Mouse (Mus musculus) gastrocnemius, postnatal 10 days (tissue): ENCODE data around the gene Rras. TPM values are rescaled to one million over a fixed set of nuclear protein-coding genes. Genes with fewer than 3 reads are reported as not detected.
A peak's percentile ranks its signal among the peaks of the same experiment; 100 is the strongest.

Experiments
- DNase-seq: peaks from one replicate; pipeline ENCODE4 v3.0.0; 2021; ENCODE audit warnings: mixed read lengths
- total RNA-seq, 2 experiments: library from RNA; stranded (reverse); gene quantifications; 2 replicates each; pipeline ENCODE4 v1.2.3; 2021

Rras gene
- total RNA-seq, 2 experiments from 2014 or later, result 75.5 to 80.6 TPM

DNA sequence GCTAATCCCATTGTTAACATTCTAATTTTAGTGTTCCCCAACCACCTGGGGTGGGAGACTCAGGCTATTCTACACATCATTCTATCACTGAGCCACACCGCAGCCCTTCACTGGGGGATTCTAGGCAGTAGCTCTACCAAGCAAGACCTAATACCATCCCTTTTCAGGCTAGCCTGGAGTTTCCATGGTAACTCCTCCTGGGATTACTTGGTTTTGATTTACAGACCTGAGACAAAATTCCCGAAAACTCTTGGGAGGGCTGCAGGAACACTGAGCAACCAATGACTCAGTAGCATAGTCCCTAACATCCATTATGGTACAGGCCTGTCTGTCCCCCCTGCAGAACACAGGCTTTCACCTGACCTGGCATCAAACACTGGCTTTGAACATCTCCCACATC lies 8.5 kb downstream of the Rras start:
- DNase-seq, result no peak

- DNase-seq, result no peak
Observed at GRCm38 (mm10) chr7:45027761-45028160, 10.0 kb downstream of the Rras start.

GRCm38 (mm10) chr7:45028351-45028750 lies 10.6 kb downstream of the Rras start:
- no peak for DNase-seq

DNA sequence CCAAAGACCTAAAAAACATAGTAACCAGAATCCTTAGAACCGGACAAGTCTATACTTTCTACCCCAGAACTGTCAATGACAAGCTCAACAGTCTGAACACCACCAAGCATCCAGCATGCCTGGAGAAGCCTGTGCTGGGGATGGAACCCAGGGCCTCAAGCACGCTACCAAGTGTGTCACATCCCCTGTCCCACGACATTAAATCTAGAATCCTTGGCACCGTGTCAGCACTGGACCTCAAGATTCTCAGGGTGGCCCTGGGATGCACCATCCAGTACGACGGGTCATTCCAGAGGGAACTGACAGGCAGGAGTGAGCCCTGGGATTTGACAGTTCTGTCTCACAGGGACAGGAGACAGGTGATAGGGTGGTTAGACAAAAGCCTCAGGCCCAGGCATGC lies 12.2 kb downstream of the Rras start:
- DNase-seq, result no peak

DNA sequence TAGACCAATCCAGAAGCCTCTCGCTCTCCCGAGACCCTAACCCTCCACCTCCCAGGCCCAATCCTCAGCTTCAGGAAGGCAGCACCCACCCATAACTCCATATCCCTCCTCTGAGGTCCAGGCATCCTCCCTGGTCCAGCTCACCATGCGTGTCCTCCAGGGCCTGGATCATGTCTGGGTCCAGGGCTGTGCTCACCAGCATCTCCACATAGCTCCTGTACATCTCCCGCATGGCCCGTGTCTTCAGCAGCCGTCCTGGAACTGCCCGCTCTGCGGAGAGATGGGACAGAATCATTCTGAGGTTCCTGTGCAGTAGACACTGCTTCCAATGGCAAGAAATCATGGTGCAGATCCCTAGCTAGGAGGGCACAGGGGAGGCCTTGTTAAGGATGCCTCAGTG lies 13.1 kb downstream of the Rras start:
- no peak for DNase-seq

DNA sequence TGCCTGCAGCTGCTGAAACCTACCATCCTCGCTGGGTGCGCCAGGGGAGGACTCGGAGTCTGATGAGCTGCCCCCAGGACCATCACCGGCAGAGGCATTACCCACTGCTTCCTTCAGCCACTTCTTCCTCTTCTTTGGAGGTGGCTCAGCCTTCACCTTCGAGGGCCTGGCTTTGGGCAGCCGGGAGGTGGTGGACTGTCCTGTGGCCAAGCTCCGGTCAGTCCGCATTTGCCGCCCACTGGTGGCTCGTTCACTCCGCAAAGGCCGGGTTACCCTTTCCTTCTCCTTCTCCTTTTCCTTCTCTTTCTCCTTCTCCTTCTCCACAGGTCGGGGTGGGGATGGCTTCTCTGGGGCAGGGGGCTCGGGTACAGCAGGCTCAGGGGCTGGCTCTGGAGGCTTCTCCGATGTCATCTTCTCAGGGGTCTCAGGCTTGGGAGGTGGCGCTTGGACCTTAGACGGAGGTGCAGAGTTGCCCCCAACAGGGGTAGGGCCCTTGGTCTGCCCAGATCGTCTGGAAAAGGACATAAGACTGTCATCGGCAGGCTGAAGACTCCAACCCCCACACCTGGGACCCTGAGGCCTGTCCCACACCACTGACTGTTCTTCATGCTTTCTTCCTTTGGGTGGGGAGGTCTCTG lies 16.1 kb downstream of the Rras start:
- no peak for DNase-seq

- DNase-seq, result no peak
Observed at GRCm38 (mm10) chr7:45035631-45036030, 17.9 kb downstream of the Rras start.

GRCm38 (mm10) chr7:45036702-45037101 lies 18.9 kb downstream of the Rras start:
- no peak for DNase-seq

DNA sequence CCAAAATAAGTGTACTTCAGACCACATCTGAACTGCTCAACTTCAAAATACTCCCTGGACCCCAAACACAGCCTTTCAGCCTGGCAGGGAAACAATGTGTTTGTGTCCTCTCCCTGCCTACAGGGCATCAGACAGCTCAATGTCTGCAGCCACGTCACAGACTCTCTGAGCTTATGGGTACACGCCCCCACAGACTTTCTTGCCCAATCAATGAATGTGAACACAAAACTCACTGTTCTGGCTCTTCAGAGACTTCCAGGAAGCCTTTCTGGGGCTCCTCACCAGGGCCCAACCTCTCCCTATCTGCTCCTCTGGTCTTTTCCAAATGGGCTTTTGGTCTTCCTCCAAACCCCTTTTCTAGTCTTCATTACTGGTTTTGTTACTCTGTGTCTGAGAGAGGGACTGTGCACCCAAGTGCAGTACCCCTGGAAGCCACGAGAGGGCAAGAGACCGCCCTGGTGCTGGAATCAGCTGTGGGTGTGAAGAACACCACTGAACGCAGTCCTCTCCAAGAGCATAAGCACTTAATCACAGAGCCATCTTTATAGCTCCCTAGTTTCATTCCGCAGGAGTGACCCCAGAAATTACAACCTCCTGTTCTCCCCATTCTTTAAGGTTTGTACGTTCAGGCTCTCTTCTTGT lies 20.1 kb downstream of the Rras start:
- DNase-seq, result peak; percentile 65

DNA sequence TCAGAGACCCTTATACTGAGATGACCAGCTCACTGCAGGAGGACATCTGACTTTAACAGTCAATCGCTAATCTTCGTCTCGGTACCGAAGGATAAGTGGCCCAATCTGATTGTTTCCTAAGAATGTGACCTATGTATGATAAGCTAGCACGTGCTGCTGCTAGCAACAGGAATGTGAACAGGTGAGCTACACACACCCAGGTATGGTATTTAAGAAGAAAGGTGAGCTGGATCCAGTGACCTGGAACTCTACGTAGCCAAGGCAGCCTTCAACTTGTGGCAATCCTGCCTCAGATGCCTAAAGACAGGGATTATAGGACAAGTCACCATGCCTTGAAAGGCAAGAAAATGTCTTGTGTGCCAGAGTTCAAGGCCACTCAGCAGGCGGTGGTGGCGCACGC lies 20.6 kb downstream of the Rras start:
- DNase-seq, result no peak

- DNase-seq, result peak; percentile 72
Observed at GRCm38 (mm10) chr7:45040851-45041250, 23.1 kb downstream of the Rras start.

GRCm38 (mm10) chr7:45043307-45043706 lies 25.5 kb downstream of the Rras start:
- no peak for DNase-seq

- no peak for DNase-seq
Observed at GRCm38 (mm10) chr7:45045741-45046140, 28.0 kb downstream of the Rras start.

- DNase-seq, result no peak
Observed at GRCm38 (mm10) chr7:45046853-45047350, 29.1 kb downstream of the Rras start.

DNA sequence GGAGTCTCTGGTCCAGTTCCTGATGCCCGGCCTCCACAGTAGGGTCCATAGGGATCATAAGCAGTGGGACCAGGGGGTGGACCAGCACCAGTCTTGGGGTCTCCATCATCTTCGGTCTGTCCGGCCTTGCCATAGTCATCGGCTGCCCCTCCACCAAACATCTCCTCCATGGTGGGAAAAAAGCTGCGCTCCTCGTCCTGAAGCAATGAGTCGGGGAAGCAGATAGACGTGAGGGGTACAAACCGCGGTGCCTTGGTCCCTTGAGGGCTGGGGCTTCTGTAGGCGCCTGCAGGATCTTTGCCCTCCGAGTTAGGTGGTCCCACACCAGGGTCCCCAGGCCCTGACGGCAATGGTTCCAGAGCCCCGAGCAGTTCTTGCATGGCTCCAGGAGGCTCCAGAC lies 29.7 kb downstream of the Rras start:
- no peak for DNase-seq

DNA sequence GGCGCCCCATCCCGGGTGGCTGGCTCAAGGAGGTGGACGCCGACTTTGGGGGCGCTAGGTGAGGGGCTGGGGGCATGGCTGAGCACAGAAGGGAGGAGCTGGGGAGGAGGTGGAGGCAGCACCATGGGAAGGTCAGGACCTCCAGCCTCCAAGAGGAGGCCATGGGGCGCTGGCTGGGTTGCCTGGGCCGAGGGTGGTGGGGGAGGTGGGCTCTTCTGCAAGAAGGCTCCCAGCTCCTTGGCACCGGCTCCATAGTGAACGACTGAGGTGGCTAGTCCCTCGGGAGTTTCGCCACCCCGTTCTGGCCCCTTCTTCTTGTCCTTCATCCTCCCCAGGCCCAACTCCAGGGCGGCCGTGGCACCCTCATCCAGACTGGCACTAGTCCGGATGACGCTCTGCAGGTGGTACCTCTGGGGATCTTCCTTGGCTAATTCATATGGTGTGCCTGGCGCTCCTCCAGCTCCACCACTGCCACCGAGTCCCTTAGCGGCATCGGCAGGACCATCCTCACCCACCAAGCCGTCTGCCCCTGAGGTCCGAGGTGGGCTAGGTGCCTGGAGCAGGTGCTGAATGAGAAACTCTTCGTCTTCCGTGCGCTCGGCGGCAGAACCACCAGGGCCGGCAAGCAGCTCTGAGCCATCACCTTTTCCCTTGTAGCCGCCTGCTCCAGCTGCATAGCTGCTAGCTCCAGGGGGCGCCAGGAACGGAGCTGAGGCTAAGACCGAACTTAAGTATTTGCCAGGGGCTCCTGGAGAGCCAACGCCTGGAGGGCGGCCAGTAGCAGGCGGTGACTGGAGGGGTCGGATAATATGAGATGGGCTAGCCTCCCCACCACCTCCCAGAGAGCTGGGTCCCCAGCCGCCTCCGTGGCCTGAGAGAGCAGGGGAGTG lies 30.5 kb downstream of the Rras start:
- peak; percentile 41 for DNase-seq

GRCm38 (mm10) chr7:45048923-45049657 lies 31.3 kb downstream of the Rras start:
- DNase-seq, result peak; percentile 68

GRCm38 (mm10) chr7:45050945-45051600 lies 33.3 kb downstream of the Rras start:
- peak; percentile 72 for DNase-seq

GRCm38 (mm10) chr7:45051601-45051974 lies 33.8 kb downstream of the Rras start:
- DNase-seq, result no peak

DNA sequence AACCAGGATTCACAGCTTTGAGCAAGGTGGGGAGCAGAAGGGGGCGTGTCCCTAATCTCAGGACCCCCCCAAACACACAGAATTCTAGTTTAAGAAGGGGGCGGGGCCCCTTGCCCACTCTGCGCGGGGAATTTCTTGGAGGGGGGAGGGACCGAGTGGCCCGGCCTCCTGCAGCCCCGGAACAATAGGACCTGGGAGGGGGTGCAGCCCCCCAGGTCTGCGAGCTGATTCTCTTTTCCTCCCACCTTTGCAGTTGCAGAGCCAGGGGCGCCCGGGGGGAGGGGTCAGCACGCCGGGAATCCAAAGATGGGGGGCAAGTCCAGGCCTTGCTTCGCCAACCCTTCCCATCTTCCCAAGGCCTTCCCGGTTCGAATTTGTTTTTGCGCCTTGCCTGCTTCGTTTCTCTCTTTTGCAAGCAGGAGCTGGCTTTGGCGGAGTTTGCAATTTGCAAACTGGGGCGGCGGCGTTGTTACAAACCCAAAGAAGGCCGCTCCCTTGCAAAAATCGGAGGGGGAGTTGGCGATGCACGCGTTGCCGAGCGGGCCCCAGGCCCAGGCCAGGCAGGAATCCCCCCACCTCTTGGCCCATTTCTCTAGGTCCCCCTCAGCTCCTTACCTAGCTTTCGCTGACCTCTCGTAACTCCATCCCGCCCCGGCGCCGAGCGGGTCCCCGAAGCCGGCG lies 34.6 kb downstream of the Rras start:
- DNase-seq, result peak; percentile 40

- no peak for DNase-seq
Observed at GRCm38 (mm10) chr7:45052862-45053116, 35.0 kb downstream of the Rras start, which contains the start of gene Prr12. Prr12 (minus strand) TSS chr7:45052881.
